Mouse (Mus musculus) frontal cortex, adult 2 months (tissue): ENCODE measurements around the gene Myt1l. TPM values are rescaled to one million over a fixed set of nuclear protein-coding genes. Genes with fewer than 3 reads are reported as not detected.

Source experiments
- DNase-seq, 2 experiments: peaks; one replicate each; pipeline ENCODE4 v3.0.0; 2022; ENCODE audit warnings: low spot score in 1 of 2; ENCODE audit errors: extremely low spot score in 1 of 2
- polyA plus RNA-seq: library from polyadenylated mRNA; depleted of rRNA; stranded (reverse); fragments of >200 nt; gene quantifications from 2 replicates; pipeline ENCODE4 v1.2.3, GENCODE M21; 2012

Gene Myt1l
- polyA plus RNA-seq, 1 experiment = 82.4 TPM

- DNase-seq = peak; percentile 32 to 73
Observed at GRCm38 (mm10) chr12:29702626-29703025, 174.4 kb downstream of the Myt1l start.

DNA sequence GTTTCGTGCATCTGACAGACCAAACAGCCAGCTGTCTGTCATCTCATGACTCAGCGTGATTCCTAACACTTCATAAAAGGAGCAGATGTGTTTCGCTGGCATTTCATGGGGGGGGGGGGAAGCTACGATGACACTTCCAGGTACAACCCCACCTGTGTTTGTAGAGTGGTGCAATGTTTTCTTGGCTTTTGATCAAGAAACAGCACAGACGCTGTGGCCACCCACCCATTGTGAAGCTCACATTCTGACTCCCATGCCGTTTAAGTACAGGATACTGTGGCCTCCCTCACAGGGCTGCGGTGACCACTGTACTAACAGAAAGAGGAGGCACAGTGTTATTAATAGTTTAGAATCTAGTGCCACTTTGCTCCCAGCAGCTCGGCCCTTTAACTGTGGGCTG, 175.4 kb downstream of the Myt1l start:
- no peak for DNase-seq

DNA sequence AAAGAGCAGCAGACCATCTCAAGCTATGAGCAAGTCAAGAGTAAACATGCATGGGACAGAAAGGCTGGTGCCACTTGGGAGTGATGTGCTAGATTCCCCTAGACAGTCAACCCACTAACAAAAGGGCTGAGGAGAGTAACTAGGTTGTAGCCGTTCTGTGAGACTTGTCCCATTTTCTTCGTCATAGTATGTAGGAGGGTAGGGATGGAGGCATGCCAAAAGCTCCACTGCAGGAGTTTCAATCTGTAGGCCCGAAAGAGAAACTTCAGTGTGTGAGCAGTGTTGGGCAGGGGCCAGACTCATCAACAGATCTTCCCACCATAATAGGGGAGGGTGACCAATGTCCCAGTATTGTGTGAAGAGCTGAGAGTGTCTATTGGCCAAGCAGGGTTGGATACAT, 178.9 kb downstream of the Myt1l start:
- peak; percentile 38 to 78 for DNase-seq

DNA sequence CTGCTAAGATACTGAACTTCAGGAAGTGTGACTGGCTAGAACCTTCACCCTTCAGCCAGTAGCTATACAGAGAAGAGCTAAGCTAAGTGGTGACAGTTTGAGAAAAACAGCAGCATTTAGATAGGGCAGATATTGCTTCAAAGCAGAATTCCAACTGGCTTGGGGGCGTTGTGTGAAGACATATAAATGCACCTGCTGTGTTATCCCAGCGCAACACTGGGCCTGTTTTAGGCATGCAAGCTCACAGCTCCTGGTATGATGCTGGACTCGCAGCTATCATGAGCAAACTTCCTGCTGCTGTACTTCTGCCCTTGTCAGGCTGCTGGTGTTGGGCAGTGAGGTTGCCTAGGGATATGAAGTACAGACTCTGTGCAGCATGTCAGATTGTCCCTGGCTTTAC, 180.0 kb downstream of the Myt1l start:
- DNase-seq = peak in 1 of 2 experiments; percentile 59

DNA sequence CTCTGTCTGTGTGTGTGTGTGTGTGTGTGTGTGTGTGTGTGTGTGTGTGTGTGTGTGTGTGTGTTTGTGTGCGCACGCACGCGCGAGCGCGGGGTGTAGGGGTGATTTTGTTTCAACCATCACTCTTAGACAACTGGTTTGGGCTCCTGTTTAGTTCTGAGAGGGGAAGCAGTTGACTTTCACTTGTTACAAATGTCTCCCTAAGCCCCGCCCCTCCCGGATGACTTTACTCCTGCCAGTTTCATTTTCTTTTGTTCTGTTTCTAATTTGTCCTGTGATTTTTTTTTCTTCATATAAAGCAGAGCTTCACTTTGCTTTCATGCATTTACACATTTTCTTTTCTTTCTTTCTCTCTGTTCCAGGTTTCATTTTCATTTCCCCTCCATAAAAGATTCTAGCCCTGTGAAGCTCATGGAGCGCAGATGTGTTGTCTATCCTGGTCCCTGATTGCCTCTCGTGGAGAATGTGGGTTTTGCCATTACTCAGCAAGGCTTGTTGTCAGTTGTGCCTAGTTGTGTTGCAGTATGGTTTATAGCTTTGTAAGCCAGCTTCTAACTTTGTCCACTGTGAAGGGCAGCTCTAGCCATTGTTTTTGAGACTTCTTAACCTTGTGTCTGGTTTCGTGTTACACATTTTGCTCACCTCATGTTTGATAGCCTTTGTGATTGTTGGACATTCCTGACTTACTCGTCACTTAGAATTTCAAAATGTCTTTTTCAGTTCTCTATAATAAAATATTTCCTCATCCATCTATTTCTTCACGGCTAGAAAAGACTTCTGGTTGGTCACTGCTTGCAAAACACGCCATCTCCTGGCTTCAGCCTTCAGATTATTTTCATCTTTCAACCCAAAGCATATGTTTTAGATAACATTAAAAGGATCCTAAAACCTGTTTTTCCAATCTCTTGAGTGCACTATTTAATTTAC, 184.9 kb downstream of the Myt1l start:
- DNase-seq = no peak

GRCm38 (mm10) chr12:29723722-29724338, 195.6 kb downstream of the Myt1l start:
- peak; percentile 64 to 80 for DNase-seq

DNA sequence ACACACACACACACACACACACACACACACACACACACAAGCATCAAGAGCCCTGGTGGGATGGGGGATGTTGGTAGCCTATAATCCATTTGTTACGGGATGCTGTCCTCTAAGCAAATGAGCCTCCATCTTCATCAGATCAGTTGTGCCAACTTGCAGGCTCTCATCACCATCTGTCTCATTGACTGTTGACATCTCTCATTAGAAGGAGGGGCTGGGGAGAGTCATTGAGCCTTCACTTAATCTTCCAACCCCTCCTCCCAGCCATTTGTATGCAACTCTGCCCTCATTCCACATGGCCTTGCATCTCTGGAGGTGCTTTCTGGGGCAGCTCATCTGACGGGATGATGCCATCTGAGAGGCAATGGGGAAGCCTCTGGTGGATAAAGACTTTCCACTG, 200.1 kb downstream of the Myt1l start:
- no peak for DNase-seq

- DNase-seq = peak; percentile 45 to 60
Observed at GRCm38 (mm10) chr12:29740346-29741025, 212.3 kb downstream of the Myt1l start.

DNA sequence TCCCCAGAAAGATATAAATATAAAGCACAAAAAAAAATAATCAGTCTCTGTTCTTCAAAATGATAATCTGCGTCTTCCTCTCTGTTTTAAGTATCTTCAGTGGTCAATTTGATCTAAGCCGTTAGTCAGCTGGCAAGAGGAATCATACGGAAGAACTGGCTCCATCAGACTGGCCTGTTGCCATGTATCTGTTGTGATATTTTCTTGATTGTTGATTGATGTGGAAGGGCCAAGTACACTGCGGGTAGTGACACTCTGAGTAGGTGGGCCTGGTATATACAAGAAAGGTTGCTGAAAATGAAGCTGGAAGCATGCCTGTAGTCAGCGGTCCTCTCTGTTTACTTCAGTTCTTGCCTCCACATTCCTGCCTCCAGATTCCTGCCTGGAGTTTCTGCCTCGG, 213.0 kb downstream of the Myt1l start:
- DNase-seq = no peak

GRCm38 (mm10) chr12:29750604-29751128, 222.5 kb downstream of the Myt1l start:
- DNase-seq = peak in 1 of 2 experiments; percentile 53

GRCm38 (mm10) chr12:29755086-29755871, 227.1 kb downstream of the Myt1l start:
- DNase-seq = peak in 1 of 2 experiments; percentile 40

- peak in 1 of 2 experiments; percentile 70 for DNase-seq
Observed at GRCm38 (mm10) chr12:29755872-29756265, 227.7 kb downstream of the Myt1l start.

- DNase-seq = no peak
Observed at GRCm38 (mm10) chr12:29760611-29761010, 232.4 kb downstream of the Myt1l start.

DNA sequence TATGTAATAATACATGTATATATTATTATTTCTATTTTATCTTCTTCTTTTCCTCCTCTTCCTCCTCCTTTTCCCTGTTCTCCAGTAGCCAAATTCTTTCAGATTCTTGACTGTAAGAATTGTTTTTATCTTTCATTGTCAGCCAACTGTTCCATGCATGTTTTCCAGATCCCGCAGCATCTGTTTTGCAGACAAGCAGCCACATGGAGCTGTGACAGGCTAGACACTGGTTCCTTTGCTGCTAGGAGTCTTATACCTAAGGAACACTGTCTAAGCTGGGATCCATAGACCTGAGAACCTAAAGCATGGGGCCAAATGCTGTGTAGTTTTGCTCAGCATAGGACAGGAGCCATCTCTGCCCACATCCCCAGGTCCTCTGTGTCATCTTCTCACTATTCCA, 238.0 kb downstream of the Myt1l start:
- peak in 1 of 2 experiments; percentile 36 for DNase-seq

- no peak for DNase-seq
Observed at GRCm38 (mm10) chr12:29771791-29772190, 243.6 kb downstream of the Myt1l start.

DNA sequence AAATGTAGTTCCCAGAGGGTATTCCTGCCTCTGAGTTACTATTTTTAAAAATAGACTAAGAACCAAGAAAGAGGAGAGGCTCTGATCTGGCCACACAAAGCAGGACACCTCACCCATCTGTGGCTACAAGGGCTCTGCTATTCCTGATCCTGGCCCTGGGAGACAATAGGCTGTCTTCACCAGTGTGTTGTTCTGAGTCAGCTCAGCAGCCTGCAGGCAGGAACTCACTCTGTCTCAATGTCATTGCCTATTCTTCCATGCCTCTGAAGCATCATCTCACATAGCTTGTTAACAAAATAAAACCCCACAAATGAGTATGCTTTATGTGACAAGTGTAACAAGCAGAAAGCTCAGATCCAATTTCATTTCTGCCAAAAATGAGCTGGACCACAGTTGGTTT, 244.2 kb downstream of the Myt1l start:
- DNase-seq = no peak

GRCm38 (mm10) chr12:29778901-29779300, 250.7 kb downstream of the Myt1l start:
- peak in 1 of 2 experiments; percentile 57 for DNase-seq

DNA sequence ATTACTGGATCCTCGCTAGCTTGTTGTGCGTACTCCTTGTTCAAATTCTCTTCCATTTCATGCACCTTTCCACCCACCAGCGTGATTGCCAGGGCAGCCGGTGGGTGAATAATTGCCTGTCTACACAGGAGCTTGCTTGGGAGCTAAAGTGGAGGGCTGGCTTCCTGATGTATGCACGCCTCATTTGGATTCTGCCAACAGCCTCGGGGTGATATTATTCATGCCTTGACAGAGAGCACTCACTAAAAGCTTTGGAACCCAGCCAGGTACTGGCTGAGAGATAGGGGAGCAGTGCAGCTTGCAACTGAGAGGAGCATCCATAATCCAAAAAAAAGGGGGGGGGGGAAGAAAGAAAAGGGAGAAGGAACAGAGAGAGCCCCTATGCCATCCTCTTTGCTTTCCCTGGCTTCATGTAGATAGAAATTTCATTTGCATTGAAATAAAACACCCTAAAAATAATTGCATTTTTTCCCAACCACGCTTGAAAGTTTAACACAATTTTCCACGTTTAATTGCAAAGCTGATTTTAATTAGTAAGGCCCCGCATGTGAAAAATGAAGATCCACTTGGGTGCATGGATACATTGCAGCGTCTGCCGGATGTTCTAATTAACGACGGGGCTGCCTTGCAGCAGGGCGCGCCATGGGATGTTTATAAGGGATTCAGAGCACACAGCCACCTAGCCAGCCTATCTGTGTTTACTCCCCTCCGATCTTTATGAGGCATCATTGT, 261.3 kb downstream of the Myt1l start:
- DNase-seq = peak; percentile 75 to 87

- no peak for DNase-seq
Observed at GRCm38 (mm10) chr12:29790051-29790386, 261.8 kb downstream of the Myt1l start.

- no peak for DNase-seq
Observed at GRCm38 (mm10) chr12:29792998-29793397, 264.8 kb downstream of the Myt1l start.
